Mouse (Mus musculus): ENCODE results near the gene Spopl.
"Not testable (repeated sequence)": the region's sequence is repeated elsewhere in the genome, so short reads cannot be mapped to it uniquely, and the experiment has no call there.

Gene Spopl

GRCm38 (mm10) chr2:23571302-23572156, at the start of gene Spopl:
Spopl (minus strand) TSS chr2:23572106.
- DNase-seq = peak; percentile 92

GRCm38 (mm10) chr2:23620128-23620527, 48.2 kb upstream of the Spopl start:
- DNase-seq = no peak

- DNase-seq = no peak
Observed at GRCm38 (mm10) chr2:23617989-23618388, 46.1 kb upstream of the Spopl start.

GRCm38 (mm10) chr2:23605391-23605790, 33.5 kb upstream of the Spopl start:
- no peak for DNase-seq

GRCm38 (mm10) chr2:23588769-23589168, 16.9 kb upstream of the Spopl start:
- no peak for DNase-seq

- DNase-seq = not testable (repeated sequence)
Observed at GRCm38 (mm10) chr2:23572157-23572532, 239 bp upstream of the Spopl start.

- DNase-seq = no peak
Observed at GRCm38 (mm10) chr2:23570563-23570962, 1.3 kb downstream of the Spopl start.

GRCm38 (mm10) chr2:23568775-23569174, 3.1 kb downstream of the Spopl start:
- DNase-seq = no peak

- DNase-seq = no peak
Observed at GRCm38 (mm10) chr2:23565081-23565801, 6.7 kb downstream of the Spopl start.

- no peak for DNase-seq
Observed at GRCm38 (mm10) chr2:23562898-23563297, 9.0 kb downstream of the Spopl start.

GRCm38 (mm10) chr2:23559186-23559585, 12.7 kb downstream of the Spopl start:
- DNase-seq = no peak

GRCm38 (mm10) chr2:23551235-23551634, 20.7 kb downstream of the Spopl start:
- DNase-seq = no peak

GRCm38 (mm10) chr2:23547220-23547619, 24.7 kb downstream of the Spopl start:
- DNase-seq = no peak

GRCm38 (mm10) chr2:23539967-23540366, 31.9 kb downstream of the Spopl start:
- DNase-seq = no peak

GRCm38 (mm10) chr2:23527717-23528116, 44.2 kb downstream of the Spopl start:
- not testable (repeated sequence) for DNase-seq

GRCm38 (mm10) chr2:23505141-23505540, 66.8 kb downstream of the Spopl start:
- no peak for DNase-seq

GRCm38 (mm10) chr2:23481715-23482114, 90.2 kb downstream of the Spopl start:
- DNase-seq = no peak

GRCm38 (mm10) chr2:23467471-23467870, 104.4 kb downstream of the Spopl start:
- no peak for DNase-seq

- no peak for DNase-seq
Observed at GRCm38 (mm10) chr2:23457452-23457851, 114.5 kb downstream of the Spopl start.
